Mouse (Mus musculus): ENCODE data around the gene Ddb2.

Gene Ddb2

DNA sequence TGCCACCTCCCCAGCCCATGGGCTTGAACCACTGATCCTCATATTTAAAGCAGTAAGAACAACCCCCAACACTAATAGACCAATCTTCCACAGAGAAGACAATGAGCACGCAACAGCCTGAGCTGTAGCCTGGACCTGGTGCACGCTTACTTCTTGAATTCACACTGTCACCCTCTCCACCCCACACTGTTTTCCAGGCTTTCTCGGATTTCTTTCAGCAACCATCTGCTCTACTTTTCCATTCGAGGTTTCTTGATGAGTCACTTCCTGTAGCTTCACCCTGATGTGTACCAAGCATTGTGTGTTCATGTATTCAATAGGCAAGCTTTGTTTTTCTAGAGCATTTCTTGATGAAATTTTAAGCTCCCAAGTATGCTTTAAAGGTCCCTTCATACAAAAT lies 49.4 kb downstream of the Ddb2 start:
- in situ Hi-C loops (cut with MboI, MseI): no loop called here

- in situ Hi-C loops (cut with MboI, MseI): no loop called here
These were observed 50.6 kb downstream of the Ddb2 start for GRCm38 (mm10) chr2:91186208-91186607.

DNA sequence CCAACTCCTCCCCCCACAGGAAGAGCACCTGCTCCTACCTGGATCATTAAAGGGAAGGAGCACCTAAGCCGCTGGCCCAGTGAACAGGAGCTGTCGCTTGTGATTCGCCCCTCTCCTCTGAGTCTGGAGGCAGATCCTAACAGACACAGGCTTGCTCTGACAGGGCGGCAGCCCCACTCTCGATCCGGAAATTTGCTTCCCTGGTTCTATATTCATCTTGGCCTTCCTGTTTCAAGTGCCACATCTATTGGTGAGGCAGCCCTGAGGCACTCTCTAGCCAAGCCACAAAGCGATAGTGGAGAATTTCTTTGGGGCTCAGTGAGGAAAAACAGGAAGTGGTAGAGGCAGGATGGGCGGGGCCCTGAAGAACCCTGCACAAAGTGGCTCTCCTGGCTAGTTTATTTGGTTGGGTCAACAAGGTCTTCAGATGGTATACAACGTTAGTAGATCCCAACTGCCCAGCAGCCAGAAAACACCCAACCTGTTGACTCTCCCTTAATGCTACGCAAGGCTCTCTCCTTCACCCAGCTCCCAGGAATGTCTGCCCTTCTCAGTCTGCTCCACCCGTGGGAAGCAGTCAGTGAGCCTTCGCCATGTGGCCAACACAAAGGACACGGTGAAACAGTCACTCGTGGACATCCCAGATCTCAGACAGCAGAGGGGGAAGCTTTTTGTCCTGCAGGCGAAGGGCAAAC lies 52.9 kb downstream of the Ddb2 start, which contains the start of gene Madd:
TSS of gene Madd (minus strand) at position 127 of the 695 bp plus-strand sequence.
- in situ Hi-C loops (cut with MboI, MseI): no loop called here

DNA sequence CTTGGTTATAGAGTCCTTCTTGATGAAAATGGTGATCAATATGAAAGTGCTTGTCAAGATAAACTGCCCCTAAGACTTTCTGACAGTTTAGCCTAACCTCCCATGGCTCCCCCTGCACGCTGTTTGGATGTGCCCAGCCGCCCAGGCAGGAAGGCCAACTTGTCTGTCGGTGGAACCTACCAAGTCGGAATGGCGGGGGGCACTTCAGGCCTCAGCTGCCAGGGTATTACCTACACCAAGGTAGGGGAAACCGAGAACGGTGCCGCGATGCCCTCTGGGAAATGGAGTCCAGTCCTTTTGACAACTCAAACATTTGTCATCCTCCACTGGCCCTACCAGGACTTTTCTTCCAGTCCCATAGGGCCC lies 53.7 kb downstream of the Ddb2 start:
- in situ Hi-C loops (cut with MboI, MseI): no loop called here

DNA sequence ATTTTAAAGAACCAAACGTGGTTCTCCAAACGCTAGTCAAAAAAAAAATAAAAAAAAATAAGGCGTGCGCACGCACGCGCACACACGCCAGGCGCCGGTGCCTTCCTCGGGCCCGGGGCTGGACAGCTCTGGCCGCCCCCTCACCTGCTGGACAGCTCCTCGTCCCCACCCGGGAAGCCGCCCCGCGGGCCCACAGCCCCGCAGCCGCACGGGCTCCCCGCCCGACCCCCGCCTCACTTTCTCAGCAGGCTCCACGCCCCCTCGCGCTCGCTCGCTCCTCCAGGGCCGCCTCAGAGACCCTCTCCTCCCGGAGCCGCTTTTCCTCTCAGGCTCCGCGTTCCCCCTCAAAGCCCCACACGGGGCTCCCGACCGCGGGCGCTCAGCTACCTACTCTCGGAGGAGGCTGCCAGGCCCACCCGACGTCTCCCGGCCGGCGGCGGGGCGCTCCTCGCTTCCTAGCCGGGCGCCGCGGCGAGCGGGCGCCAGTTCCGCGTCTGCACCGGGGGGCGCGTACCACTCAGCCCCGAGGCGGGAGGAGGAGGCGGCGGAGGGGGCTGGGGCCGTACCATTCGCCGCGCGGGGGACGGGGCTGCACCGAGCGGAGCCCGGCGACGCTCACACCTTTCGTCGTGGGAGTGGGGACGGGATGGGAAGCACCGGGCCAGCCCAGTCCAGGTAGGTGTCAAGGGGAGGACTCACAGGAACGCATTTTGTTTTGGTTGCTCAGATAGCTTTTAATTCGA lies 54.2 kb downstream of the Ddb2 start:
- in situ Hi-C loops (cut with MboI, MseI): no loop called here

- in situ Hi-C loops (cut with MboI, MseI): no loop called here
These were observed 54.8 kb downstream of the Ddb2 start for GRCm38 (mm10) chr2:91182016-91182404.

DNA sequence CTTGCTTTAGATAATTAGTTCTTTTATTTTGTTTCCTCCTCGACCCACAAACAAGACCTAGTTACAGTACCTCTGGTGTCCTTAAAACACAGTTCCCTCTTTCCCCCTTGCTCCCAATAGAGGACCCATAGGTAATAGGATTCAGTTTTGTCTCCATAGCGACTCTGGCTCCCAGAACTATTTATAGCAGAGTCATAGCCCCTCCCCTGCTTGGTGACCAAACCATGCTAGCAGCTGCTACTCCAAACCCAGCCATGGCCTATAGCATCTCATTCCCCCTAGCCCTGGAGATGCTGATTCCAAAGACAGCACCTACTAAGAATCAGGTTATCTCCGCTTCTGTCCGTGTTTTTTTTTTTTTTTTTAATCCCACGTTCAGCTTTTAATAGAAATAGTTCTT lies 56.1 kb downstream of the Ddb2 start:
- in situ Hi-C loops (cut with MboI, MseI): no loop called here

- in situ Hi-C loops (cut with MboI, MseI): no loop called here
These were observed 57.0 kb downstream of the Ddb2 start for GRCm38 (mm10) chr2:91179825-91180224.

DNA sequence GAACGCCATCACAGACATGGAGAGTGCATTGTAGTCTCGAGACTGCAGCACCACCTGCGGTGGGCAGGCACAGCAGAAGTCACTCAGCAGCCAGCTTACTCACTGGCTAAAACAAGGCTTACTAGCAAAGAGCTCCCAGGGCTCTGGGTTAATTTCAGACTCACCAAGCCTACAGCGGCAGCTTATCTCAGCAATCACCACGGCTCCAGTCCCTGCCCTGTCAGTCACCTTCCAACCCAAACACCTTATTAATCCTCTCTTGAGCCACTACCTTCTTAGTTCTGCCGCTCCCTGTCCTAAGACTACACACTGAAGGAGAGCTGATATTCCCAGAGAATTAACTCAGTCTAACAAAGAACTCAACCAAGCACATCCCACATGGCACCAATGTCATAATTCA lies 60.5 kb downstream of the Ddb2 start:
- in situ Hi-C loops (cut with MboI, MseI): no loop called here

DNA sequence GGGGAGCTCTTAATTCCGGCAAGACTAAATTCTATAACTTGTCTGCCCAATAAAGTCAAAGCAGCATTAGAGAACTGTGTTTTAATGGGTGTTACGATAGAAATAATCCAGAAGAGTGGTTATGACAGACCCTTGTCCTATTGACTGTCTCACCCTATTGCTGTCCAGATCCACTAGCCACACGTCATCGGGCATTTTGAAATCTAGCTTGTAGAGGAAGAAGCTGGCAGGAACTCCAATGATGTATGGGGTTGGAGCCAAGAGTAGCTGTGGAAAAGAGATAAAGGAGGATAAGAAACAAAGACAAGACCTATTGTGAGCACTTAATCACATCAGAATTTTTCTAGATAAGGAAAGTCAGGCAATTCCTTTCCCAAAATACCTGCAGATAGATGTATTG lies 61.3 kb downstream of the Ddb2 start:
- in situ Hi-C loops (cut with MboI, MseI): no loop called here

- in situ Hi-C loops (cut with MboI, MseI): loop anchor here (10.0 kb wide), 1 partner anchor 405 kb away; no protein-coding TSS in a partner anchor
These were observed 67.0 kb downstream of the Ddb2 start for GRCm38 (mm10) chr2:91169587-91170322.

- in situ Hi-C loops (cut with MboI, MseI): loop anchor here (10.0 kb wide), 1 partner anchor 407 kb away; no protein-coding TSS in a partner anchor
These were observed 69.2 kb downstream of the Ddb2 start for GRCm38 (mm10) chr2:91167629-91168028.

DNA sequence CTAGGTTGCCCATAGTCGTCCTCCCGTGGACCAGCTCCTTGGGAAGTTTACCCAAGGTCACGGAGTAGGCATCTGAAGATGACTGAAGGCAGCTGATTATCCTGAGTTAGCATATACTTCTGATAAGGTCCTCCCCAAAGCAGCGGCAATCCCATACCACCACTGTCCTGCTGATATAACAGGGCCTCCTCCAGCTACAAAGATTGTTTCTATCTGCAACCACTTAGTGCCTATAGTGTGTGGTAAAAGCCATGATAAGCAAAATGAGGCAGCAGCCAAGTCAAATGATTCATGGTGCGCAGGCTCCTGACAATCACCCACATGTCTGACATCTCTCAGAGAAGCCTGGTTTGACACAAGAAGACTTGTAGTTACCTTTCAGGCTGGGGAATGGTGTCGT lies 71.8 kb downstream of the Ddb2 start:
- in situ Hi-C loops (cut with MboI, MseI): loop anchor here (5.0 to 10.0 kb wide), 2 partner anchors 410 to 453 kb away; no protein-coding TSS in a partner anchor

GRCm38 (mm10) chr2:91163532-91163931 lies 73.2 kb downstream of the Ddb2 start:
- in situ Hi-C loops (cut with MboI, MseI): loop anchor here (5.0 to 10.0 kb wide), 2 partner anchors 411 to 451 kb away; no protein-coding TSS in a partner anchor

GRCm38 (mm10) chr2:91162952-91163351 lies 73.8 kb downstream of the Ddb2 start:
- in situ Hi-C loops (cut with MboI, MseI): loop anchor here (5.0 to 10.0 kb wide), 2 partner anchors 412 to 451 kb away; no protein-coding TSS in a partner anchor

All from regulatory T cell (primary cell).